Mouse (Mus musculus) ES-E14 (cell line): ENCODE measurements around the gene St8sia1. TPM values are rescaled to one million over a fixed set of nuclear protein-coding genes. Genes with fewer than 3 reads are reported as not detected.

Experiments
- DNase-seq: peaks from one replicate; pipeline ENCODE4 v3.0.0-alpha.2; 2013; ENCODE audit warnings: low read depth, low spot score
- H3K27ac ChIP-seq: 2 replicates; pipeline ENCODE4 v1.5.1; 2012; ENCODE audit warnings: low read depth, mild to moderate bottlenecking, low read length, moderate library complexity, mixed read lengths; ENCODE audit not compliant: poor library complexity, insufficient read depth, severe bottlenecking
- H3K36me3 ChIP-seq: 2 replicates; pipeline ENCODE4 v1.6.1; 2012; ENCODE audit warnings: mild to moderate bottlenecking, low read length, moderate library complexity, mixed read lengths; ENCODE audit not compliant: control insufficient read depth, poor library complexity, insufficient read depth, severe bottlenecking
- H3K4me1 ChIP-seq, 2 experiments: fragments of 150-350 bp in 1 of 2; sonication (generic) in 1 of 2; 2 replicates each; pipeline ENCODE4 v1.6.1; 2012; ENCODE audit warnings: low read length in 2 of 2, mild to moderate bottlenecking in 1 of 2, mixed read lengths in 1 of 2; ENCODE audit not compliant: control insufficient read depth in 2 of 2, insufficient read depth in 2 of 2, poor library complexity in 1 of 2
- H3K4me3 ChIP-seq, 2 experiments: fragments of 150-350 bp in 1 of 2; sonication (generic) in 1 of 2; 2 replicates each; pipeline ENCODE4 v1.5.1; 2012; ENCODE audit warnings: low read length in 2 of 2, low read depth in 1 of 2, mild to moderate bottlenecking in 1 of 2, mixed read lengths in 1 of 2; ENCODE audit not compliant: insufficient read depth in 1 of 2, poor library complexity in 1 of 2, severe bottlenecking in 1 of 2
- H3K9ac ChIP-seq: 2 replicates; pipeline ENCODE4 v1.6.1; 2012; ENCODE audit warnings: low read depth, mild to moderate bottlenecking, low read length, mixed read lengths; ENCODE audit not compliant: poor library complexity, insufficient read depth, severe bottlenecking
- H3K9me3 ChIP-seq: fragments of 150-350 bp; sonication (generic); 2 replicates; pipeline ENCODE4 v1.6.1; 2012; ENCODE audit warnings: low read depth, mild to moderate bottlenecking, low read length; ENCODE audit not compliant: control insufficient read depth, insufficient read depth
- CHD2 ChIP-seq: IDR thresholded peaks from 2 replicates; pipeline ENCODE4 v1.6.1; 2014; ENCODE audit warnings: mild to moderate bottlenecking, low read depth, low read length, inconsistent platforms
- HCFC1 ChIP-seq: IDR thresholded peaks from 2 replicates; pipeline ENCODE4 v1.6.1; 2012; ENCODE audit warnings: low read length, inconsistent platforms, borderline replicate concordance; ENCODE audit not compliant: insufficient read depth
- MAFK ChIP-seq: IDR thresholded peaks from 2 replicates; pipeline ENCODE4 v1.6.1; 2014; ENCODE audit warnings: mild to moderate bottlenecking, low read depth, low read length, inconsistent platforms; ENCODE audit not compliant: insufficient read depth
- ZC3H11A ChIP-seq: IDR thresholded peaks from 2 replicates; pipeline ENCODE4 v1.6.1; 2012; ENCODE audit warnings: low read depth, mild to moderate bottlenecking, inconsistent platforms, low read length, borderline replicate concordance
- ZNF384 ChIP-seq: IDR thresholded peaks from 2 replicates; pipeline ENCODE4 v1.6.1; 2012; ENCODE audit warnings: low read depth, low read length, inconsistent platforms
- in situ Hi-C, 2 experiments: fragments of 600-800 bp; cut with MboI; formaldehyde crosslinking; loops; one replicate each; pipeline ENCODE4 v1.15.1; 2025; ENCODE audit warnings: low sequenced_read_pairs in 2 of 2, inconsistent platforms in 1 of 2; ENCODE audit not compliant: unreplicated experiment in 2 of 2
- total RNA-seq: library from RNA; depleted of rRNA; stranded (reverse); fragments of 300-350 nt; gene quantifications from 2 replicates; pipeline ENCODE4 v1.2.3, GENCODE M21; 2012

The St8sia1 gene
- total RNA-seq, 1 experiment = 8.2 TPM

DNA sequence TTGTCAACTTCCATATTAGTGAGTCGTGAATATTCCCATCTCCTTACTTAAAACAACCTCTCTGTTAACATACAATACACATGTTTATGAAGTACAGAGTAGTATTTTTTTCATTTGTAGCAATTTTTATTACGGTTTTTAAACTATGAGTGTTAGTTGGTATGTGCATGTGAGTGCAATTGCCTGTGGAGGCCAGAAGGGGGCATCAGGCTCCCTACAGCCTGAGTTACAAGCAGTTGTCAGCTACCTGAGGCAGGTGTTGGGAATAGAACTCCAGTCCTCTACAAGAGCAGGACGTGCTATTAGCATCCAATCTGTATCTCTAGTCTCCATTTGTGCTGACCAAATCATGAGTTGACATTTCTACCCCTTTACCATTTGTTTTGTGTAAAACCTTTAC lies 19.8 kb downstream of the St8sia1 start:
- no peak for DNase-seq
- in situ Hi-C loops = no loop called here
- Histone ChIP-seq H3K4me1 (peaks cover 0 to 4% of the 10 kb centered on the region in 2 experiments; a peak in 2 of 4 replicates), H3K9ac (no peak overlapping the region), H3K4me3 (no peak overlapping the region), H3K36me3 (no peaks in the 10 kb centered on the region), H3K27ac (no peak overlapping the region), H3K9me3 (no peaks in the 10 kb centered on the region)
- TF ChIP-seq CHD2 (no peak), ZC3H11A (peak; percentile 36; the same call in 1 of the 2 replicates), HCFC1 (no peak)

DNA sequence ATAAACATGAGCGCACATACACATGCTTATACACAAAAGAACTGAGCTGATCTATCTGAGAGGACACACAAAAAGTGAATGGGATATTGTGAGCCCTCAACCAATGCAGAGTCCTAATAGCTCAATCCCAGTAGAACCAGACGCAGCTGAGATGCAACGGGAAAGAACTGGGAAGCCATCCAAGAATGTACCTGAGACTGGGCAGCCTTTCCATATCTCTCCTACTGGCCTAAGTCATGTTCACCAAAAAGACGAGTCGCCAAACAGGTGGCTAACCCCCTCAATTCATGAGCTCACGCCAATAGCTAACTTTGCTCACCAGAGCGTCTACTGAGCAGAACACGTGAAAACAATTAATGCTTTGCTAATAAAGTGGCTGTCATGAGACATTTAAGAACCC lies 20.8 kb downstream of the St8sia1 start:
- in situ Hi-C loops = no loop called here
- DNase-seq = no peak
- no peak overlapping the region for H3K4me3 ChIP-seq

DNA sequence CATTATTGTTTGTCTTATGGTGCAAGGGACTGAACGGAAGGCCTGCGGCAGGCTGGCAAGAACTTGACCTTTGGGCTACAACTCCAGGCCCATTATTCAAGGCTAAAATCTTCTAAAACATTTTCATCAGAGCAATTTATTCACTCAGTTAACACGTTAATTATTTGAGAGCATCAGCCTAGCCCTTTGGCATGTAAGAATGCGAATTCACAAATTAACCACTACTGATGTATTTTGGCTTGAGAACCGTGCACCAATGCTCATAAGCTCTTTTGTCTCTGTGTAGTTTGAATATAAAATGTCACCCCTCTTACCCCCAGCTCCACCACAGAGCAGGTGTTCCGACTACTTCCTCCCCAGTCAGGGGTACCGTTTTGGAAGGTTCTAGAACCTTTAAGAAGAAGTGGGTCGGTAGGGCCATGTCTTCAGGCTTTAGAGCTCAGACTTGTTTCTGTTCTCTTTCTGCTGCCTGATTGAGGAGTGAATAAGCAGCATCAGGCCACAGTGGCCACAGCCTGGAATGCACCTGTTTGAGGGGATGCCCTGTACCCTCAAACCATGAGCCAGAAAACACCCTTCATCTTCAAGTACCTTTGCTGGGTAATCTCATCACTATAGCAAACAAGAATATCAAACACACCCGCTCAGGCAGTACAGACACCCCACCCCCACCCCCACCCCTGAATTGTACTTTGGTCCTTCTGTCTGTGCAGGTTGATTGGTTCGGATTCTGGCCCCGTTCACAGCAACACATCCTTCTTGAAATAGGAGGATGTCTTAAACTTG lies 22.5 kb downstream of the St8sia1 start:
- no peak for DNase-seq
- in situ Hi-C loops = no loop called here
- Histone ChIP-seq H3K36me3 (no peaks in the 10 kb centered on the region), H3K4me3 (no peak overlapping the region), H3K27ac (no peak overlapping the region), H3K9ac (no peak overlapping the region), H3K4me1 (peaks cover 0 to 9% of the 10 kb centered on the region in 2 experiments; a peak in 3 of 4 replicates), H3K9me3 (no peaks in the 10 kb centered on the region)
- TF ChIP-seq ZC3H11A (no peak), ZNF384 (no peak), HCFC1 (no peak), CHD2 (no peak), MAFK (no peak)

More for the DNA sequence above, 20.8 kb downstream of the St8sia1 start:
- no peaks in the 10 kb centered on the region for H3K9me3 ChIP-seq
- H3K9ac ChIP-seq = no peak overlapping the region
- H3K36me3 ChIP-seq = no peaks in the 10 kb centered on the region
- H3K27ac ChIP-seq = no peak overlapping the region
- peaks cover 0 to 9% of the 10 kb centered on the region in 2 experiments; a peak in 3 of 4 replicates for H3K4me1 ChIP-seq
- no peak for TF ChIP-seq MAFK
- no peak for TF ChIP-seq ZC3H11A
- TF ChIP-seq CHD2 = no peak
- TF ChIP-seq HCFC1 = no peak
- no peak for TF ChIP-seq ZNF384

DNA sequence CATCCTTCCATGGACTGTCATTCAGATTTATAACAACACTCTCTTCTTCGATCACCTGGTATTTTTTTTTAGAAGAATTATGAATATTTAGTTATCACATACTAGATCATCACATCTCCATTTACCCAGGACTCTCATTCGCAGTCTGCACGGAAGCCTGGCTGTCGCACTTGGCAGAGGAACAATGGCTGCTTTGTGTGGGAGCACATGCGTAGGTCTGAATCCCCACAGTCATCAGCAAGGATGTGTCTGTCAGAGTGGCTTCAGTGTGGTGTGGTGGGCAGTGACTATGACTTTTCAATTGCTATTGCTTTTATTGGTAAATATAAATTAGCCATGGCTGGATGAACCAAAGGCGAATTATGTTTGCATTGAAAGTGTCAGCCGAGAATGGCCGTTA lies 23.2 kb downstream of the St8sia1 start:
- H3K4me1 ChIP-seq = peaks cover 0 to 7% of the 10 kb centered on the region in 2 experiments; a peak in 3 of 4 replicates
- H3K27ac ChIP-seq = no peak overlapping the region
- H3K9me3 ChIP-seq = no peaks in the 10 kb centered on the region
- no peak overlapping the region for H3K4me3 ChIP-seq
- DNase-seq = no peak
- H3K9ac ChIP-seq = no peak overlapping the region
- no peaks in the 10 kb centered on the region for H3K36me3 ChIP-seq
- in situ Hi-C loops = no loop called here
- no peak for TF ChIP-seq CHD2
